Mouse (Mus musculus) E14TG2a.4 (cell line): ENCODE results near the gene Plin2.

Source experiments
- CTCF ChIP-seq: conservative IDR thresholded peaks from 2 replicates; pipeline ENCODE4 v1.5.1; 2014; ENCODE audit warnings: low read length
- NANOG ChIP-seq: IDR thresholded peaks from 2 replicates; pipeline ENCODE4 v1.6.1; 2014; ENCODE audit warnings: borderline replicate concordance, low read length, mixed read lengths
- POU5F1 ChIP-seq: IDR thresholded peaks from 2 replicates; pipeline ENCODE4 v1.6.1; 2014; ENCODE audit warnings: low read length, borderline replicate concordance

DNA sequence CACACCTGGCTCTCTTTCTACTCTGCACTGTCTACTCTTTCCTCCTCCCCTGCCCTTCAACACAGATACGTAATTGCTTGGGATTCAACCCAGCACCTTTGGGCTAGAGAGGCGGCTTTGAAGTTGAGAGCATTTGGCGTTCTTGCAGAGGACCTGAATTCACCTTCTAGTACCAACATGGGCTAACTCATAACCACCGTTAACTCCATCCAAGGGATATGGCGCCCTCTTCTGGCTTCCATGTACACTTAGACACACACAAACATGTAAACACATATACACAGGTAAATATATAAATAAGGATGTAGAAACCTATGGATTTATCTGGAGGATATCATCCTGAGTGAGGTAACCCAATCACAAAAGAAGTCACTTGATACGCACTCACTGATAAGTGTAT is 25.2 kb upstream of the Plin2 start:
- TF ChIP-seq POU5F1, result no peak
- peak; percentile 50 for TF ChIP-seq CTCF
- TF ChIP-seq NANOG, result no peak
